Mouse (Mus musculus) thymus, postnatal 14 days (tissue): ENCODE data around the gene Vezf1.
"Not testable (repeated sequence)": the region's sequence is repeated elsewhere in the genome, so short reads cannot be mapped to it uniquely, and the experiment has no call there.

Experiments used
- DNase-seq: peaks from one replicate; pipeline ENCODE4 v3.0.0; 2021

Vezf1 gene

DNA sequence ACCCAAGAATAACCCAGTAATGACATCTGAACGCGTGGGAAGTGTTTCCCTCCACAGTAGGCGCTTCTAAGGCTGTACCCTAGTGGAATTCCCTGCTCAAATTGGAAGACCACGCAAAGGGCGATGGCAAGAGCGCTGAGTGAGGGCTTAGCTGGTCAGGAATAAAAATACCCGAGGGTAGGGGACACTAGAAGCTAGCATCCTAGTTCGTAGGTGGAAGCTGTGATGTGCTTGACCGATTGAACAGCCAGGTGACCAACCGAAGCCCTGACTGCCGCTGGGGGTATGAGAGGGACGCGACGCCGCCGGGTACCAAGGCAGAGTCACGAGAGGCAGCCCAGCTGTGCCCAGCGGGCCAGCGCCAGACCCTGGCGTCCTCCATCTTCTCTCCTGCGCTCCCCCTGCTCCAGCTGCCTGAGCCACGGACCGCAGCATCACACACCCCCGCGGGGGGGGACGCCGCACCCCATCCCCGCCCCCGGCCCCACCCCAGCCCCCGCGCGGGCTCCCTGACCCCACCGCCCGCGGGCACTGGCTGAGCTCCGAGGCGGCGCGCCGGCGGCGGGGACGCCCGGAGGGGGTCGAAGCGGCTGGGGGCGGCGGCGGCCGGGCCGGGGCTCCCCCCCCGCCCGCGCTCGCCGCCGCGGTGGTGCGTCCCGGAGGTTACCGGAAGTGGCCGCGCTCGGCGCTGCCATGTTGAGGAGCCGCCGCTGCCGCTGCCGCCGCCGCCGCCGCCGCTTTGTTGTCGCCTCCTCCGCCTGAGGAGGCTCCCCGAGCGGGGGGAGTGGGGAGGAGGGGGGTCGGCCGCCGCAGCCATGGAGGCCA lies at the start of gene Vezf1:
Gene Vezf1, plus strand, starts transcription at position 694 of the 825 bp plus-strand sequence.
- peak; percentile 89 for DNase-seq

DNA sequence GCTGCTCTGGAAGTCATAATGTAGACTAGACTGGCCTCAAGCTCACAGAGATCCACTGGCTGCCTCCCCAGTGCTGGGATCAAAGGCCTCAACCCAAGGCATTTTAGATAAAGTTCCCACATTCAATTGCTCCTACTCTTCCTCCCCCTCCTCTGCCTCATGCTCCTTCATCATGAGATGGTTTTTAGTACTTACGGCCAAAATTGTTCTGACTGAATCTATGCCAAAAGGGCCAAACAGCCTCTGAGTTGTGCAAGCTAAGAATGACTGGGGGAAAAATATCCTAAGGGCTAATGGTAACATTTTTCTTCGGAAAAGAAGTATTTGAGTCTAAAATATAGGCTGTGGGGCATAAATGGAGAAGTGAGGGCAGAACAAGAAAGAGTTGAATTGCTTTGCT lies 44.1 kb upstream of the Vezf1 start:
- DNase-seq = no peak

DNA sequence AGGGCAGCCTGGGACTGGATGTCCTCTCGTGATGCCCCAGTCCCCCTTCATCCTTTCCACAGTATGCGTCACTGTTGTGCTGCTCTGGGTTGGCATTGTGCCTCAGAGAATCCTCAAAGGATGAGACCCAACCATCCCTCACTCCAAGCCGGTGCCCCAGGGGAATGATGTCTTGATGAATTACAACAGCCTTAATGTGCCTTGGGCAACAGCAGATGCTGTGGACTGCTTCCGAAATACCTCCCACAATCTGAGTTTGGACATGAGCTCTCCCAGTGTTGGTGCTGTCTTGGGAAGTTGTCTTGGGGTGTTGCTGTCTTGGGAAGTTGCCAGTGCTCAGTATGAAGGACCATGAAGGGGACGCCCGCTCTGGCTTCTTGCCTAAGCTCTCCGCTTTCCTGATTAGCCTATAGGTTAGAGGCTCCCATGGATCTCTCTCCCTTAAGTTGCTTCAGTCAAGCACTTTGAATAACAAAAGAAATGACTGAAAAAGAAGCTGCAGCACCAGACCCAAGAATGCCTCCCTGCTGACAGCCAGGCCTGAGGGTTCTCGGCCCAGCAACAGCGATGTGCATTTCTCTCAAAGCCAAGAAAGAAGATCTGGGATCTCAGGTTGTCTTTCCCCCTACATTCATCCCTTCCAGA lies 40.6 kb upstream of the Vezf1 start:
- DNase-seq = no peak

DNA sequence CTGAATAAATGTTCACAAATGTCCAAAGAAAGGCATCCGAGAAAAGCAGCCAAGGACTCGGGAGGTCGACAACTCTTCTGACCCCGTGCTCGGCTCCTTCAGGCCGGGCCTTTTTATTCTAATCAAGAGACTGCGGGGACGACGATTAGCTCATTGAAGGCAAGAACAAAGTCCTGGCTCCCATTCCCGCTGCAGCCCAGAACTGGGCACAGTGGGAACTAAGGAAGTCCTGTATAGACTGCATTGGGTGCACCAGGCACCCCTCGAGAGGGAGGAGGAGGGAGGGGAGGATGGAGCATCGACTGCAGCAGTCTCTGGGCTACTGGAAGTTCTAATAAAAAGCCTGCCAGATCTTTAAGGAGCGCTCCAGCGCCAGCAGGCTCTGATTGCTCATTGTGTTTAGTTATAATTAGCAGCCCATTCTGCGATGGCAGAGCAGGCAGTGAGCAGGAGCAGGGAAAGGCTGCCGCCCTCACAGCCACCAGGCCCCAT lies 39.8 kb upstream of the Vezf1 start:
- no peak for DNase-seq

DNA sequence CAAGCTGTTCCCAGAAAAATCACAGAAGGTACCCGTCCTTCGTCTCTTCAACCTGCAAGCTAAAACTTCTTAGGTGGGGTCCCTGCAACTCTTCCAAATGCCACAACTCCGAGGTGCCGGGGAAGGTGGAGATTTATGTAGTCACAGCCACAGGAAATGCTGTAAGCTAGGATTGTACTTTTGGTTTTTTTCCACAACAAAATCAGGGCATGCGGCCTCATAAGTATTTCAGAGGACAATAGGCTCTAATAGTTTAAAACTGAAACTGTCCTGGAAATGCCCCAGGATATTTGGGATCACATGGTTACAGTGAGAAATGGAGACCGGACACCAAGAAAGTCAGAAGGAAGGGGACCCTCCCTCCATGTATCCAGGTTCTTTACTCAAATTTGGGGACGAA lies 37.9 kb upstream of the Vezf1 start:
- no peak for DNase-seq

DNA sequence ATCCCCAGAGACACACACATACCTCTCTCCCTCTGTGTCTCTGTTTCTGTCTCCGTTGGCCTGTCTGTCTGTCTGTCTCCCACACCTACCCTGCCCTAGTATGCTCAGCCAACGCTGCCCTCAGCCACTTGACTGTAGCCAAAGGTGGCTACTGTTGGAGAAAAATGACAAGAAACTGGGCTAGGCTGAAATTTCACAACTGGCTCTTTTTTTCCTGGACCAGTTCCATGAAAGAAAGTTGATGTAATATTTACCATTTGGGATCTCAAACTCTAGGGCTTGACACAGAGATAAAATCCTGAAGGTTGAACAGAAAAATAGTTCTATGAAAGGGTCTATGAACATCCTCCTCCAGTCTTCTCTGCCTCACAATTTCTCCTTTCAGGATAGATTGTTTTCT lies 37.2 kb upstream of the Vezf1 start:
- DNase-seq = no peak

DNA sequence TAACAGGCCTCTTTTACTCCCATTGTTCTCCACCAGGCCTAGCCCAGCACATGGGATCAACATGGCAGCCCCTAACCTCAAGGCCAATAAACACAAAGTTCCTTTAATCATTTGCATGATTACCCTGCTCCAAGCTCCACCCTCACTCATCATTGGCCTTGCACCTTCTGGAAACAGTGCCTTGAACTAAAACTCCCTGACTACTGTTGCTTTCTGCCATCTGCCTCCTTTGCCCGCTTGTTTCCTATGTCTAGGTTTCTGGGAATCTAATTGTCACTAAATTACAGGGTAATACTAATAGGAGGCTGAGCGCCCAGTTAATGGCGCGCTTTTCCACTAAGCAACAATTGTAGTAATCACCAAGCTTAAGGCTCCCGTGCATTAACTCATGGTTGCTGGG lies 36.3 kb upstream of the Vezf1 start:
- DNase-seq = no peak

DNA sequence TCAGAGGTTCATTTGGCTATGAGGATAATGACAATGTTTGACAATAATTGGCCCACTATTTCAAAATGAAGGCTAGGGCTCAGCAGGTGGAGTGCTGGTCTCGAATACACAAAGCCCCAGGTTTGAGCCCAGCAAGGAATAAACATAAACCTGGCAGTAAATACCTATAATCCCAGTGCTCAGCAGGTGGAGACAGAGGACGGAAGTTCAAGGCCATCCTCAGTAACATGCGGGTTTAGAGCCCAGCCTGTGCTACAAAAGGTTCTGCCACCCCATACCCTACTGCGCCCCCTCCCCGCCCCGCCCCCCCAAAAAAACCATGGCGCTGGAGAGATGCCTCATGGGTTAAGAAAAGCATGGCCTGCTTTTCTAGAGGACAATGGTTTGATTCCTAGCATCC lies 32.1 kb upstream of the Vezf1 start:
- DNase-seq = no peak

DNA sequence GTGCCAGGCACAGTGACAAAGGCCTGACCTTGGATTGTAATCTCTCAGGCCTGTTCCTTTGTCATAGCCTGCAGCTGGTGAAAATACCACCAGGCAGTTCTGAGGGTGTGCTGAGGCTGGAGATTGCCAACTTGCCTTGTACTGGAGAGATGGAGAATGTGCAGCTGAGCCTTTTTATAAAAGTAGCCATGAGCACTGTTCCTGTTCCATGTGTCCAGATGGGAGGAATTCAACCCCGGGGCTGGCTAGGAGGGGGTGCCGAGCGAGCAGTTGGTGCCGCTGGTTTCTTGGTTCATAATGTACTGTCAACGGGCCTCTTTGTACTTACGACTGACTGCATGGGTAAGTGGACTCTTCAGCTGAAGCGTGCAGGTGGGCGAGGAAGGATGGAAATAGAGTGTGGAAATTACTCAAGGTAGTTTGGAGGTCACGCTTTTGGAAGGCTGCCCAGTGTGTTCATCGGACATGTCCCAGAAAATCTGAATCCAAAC lies 31.3 kb upstream of the Vezf1 start:
- DNase-seq = no peak

DNA sequence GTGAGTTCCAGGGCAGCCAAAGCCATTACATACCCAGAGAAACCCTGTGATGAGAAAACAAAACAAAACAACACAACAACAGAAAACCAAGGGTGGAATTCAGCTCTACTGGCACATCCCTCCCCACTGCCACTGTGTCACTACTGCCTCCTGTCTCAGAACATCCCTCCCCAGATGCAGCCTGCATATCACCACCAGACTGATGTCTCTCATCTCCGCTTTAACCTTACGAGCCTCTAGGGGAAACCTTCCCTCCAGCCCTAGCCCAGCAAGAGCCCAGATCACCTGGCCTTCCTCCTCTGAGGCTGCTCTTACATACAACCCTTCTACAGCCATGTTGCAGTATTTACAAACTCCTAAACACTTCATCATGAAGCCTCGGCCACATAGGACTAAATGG lies 30.7 kb upstream of the Vezf1 start:
- no peak for DNase-seq

DNA sequence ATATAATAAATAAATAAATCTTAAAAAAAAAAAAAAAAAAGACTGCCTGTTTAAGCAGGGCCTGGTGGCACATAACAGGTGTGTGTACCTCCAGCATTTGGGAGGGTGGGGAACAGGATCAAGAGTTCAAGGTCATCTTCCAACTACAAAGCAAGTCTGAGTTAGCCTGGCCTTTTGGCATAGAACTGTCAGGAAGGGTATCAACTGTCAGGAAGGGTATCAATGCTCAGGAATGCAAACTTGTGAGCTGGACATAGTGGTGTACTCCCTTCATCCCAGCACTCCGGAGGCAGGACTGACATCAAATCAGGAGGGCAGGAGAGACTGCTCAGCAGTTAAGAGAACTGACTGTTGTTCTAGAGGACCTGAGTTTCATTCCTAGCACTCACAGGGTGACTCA lies 29.0 kb upstream of the Vezf1 start:
- no peak for DNase-seq

DNA sequence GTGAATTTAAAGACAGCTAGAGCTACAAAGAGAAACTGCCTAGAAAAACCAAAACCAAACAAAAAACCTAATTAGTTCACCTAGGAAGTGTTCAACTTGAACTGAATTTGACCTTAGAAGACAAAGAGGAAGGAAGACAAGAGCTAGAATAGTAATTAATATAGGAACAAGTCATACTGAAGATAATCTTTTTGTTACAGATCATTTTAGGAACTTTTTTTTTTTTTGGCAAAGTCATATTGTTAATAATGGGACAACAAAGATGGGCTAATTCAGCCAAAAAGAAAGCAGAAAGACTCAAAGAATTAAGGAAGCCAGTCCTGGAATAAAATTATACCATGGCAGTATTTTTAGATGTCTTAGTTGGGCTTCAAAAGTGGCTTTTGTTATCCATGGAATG lies 23.8 kb upstream of the Vezf1 start:
- no peak for DNase-seq

DNA sequence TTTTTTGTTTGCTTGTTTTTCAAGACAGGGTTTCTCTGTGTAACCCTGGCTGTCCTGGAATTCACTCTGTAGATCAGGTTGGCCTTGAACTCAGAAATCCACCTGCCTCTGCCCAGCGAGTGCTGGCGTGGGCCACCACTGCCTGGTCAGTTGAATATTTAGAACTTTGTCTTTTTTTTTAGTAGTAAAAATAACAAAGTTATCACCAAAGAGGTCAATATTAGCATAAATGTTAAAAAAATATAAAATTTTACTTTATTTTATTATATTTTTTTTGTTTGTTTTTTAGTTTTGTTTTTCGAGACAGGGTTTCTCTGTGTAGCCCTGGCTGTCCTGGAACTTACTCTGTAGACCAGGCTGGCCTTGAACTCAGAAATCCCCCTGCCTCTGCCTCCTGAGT lies 22.9 kb upstream of the Vezf1 start:
- DNase-seq = not testable (repeated sequence)

DNA sequence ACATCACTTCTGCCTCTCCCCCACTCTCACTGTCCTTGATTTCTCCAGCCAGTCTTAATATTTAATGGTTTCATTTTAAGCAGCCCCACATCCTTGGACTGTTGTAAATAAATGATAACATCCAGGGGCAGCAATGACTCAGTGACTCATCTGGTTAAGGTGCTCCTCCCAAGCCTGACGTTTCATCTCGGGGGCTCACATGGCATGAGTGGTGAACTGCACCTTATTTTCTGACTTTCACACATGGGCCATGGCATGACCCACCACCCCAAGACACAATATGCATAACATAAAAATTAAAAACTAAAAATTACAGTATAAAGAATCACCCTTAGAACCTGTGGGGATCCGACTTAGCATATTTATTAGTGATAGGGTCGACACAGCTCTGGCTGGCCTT lies 22.2 kb upstream of the Vezf1 start:
- DNase-seq = peak; percentile 11

DNA sequence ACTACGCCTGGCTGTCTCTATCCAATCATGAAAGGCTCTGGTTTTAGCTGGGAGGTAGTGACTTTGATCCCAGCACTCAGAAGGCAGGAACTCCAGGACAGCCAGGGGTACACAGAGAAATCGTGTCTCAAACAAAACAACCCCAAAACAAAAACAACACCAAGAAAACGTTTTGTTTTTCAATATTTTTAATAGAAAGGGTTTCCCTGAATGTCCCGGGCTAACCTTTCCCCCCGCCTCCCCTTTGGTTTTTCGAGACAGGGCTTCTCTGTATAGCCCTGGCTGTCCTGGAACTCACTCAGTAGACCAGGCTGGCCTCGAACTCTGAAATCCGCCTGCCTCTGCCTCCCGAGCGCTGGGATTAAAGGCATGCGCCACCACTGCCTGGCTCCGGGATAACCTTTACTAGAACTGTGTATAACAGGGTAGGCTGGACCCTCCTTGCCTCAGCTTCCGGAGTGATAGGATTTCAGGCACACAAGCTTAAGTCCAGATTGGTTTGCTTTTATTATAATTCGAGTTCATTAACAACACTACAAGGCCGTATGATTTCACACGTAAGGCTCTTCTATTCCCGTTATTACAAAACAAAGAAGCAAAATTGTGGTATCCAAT lies 21.6 kb upstream of the Vezf1 start:
- peak; percentile 24 for DNase-seq

DNA sequence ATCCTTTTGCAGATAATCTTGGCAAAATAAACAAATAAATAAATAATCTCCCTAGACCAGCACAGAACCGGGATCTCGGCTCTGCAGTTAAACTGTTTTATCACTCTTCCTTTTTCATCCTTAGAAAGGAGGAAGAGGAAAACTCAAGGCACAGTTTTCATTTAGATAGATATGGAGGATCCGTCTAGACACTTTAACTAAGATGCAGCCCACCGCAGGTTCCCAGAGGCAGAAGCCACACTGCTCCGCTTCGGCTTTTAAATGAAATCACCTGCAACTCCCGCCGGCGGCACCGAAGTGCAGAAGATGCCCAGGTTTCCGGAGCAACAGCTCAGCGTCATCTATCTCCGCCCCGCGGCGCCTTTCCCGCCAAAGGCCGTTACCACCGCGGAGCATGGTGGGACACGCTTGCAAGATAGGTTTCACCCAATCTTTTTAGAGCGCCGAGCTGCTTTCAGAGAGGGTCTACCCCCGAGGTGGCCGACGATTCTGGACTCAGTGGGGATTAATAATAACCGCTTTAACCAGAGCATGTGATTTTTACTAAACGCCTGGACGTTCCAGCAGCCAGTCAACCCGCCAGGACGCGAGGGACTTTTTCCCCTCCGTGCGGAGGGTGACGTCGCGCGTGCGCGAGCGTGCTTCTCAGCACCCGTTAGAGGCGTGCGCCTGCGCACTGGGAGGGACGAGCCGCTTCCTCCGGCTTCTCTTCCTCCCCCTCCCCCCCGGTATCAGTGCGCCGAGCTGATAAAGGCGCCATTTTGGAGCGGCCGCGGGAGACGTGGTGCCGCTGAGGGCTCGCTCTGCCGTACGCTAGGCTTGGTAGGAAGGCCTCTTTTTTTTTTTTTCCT lies 20.9 kb upstream of the Vezf1 start, which contains the start of gene Srsf1:
Gene Srsf1, plus strand, starts transcription at position 430 of the 851 bp plus-strand sequence.
- DNase-seq = peak; percentile 99

DNA sequence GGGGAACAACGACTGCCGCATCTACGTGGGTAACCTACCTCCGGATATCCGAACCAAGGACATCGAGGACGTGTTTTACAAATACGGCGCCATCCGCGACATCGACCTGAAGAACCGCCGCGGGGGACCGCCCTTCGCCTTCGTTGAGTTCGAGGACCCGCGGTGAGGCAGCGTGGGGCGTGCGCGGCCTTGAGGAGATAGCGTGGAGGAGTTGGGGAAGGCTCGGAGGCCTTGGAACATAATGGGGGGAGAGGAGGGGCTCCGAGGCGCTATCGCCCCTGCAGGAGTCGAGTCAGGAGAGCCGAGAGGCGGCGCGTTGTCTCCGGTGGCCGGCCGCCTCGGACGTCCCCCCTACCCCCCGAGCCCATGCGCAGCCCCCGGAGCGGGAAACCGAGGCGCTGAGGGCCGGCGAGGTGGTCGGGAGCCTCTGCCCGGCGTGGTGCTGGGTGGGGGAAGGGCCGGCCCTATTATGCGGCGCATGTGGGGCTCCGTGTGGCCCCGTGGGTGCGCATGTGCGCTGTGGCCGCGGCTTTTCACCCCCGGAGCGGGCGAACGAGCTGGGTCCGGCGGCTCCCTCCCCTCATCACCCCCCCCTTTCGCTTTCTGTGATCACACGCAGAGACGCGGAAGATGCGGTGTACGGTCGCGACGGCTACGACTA lies 20.1 kb upstream of the Vezf1 start:
- DNase-seq = peak; percentile 77

DNA sequence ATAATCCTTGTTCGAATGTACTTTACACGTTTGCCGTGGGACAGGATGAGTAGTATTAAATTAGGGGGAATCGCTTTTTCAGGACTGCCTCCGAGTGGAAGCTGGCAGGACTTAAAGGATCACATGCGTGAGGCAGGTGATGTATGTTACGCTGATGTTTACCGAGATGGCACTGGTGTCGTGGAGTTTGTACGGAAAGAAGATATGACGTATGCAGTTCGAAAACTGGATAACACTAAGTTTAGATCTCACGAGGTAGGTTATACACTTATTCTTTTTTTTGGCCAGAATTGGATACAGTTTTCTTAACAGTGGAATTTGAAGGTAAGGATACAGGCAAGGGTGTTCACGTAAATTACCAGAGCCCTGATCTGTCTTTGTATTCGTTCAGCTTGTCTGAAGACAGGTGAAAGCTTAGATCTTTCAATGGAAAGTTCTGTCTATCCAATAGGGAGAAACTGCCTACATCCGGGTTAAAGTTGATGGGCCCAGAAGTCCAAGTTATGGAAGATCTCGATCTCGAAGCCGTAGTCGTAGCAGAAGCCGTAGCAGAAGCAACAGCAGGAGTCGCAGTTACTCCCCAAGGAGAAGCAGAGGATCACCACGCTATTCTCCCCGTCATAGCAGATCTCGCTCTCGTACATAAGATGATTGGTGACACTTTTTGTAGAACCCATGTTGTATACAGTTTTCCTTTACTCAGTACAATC lies 19.0 kb upstream of the Vezf1 start:
- peak; percentile 21 for DNase-seq

DNA sequence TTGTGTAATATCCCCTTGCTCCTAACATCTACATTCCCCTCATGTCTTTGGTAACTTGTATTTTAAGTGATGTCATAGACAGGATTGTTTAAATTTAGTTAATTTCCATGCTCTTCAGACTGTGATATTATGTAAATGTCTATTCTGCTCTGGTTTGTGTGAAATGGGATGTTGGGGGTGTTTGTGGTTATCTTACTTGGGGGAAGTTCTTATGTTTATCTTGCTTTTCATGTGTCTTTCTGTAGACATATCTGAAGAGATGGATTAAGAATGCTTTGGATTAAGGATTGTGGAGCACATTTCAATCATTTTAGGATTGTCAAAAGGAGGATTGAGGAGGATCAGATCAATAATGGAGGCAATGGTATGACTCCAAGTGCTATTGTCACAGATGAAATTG lies 18.3 kb upstream of the Vezf1 start:
- no peak for DNase-seq

DNA sequence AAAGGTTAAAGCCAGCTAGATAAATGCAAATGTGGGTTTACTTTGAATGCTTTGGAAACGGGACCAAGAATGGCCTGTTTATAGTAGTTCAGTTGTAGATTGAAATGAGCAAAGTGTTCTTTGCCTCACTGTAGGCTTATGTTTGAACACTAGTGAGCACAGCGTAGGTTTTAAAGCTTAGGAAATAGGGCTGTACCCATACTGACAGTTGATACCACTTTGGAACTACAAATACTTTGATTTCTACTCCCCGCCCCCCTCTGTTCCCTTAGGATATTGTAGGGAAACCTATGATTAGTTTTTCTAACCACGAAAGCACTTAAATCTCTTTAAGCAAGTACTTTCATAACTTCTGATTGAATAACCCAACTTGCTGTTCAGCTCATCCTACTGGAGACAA lies 15.4 kb upstream of the Vezf1 start:
- no peak for DNase-seq

DNA sequence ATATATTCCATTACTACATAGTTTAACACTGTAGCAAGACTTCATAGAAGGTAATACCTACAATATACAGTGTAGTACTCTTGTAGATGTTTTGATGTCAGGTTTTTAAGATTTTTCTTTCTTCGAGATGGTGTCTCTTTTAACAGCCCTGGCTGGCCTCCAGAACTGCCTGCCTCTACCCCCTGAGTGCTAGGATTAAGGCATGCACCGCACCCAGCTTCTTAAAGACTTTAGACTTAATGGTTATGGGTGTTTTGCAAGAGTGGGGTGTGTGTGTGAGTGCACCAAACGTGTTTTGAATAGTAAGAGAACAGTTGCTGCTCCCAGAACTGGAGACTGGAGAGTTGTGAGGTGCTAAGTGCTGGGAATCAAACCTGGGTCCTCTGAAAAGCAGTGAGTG lies 14.3 kb upstream of the Vezf1 start:
- DNase-seq = no peak

DNA sequence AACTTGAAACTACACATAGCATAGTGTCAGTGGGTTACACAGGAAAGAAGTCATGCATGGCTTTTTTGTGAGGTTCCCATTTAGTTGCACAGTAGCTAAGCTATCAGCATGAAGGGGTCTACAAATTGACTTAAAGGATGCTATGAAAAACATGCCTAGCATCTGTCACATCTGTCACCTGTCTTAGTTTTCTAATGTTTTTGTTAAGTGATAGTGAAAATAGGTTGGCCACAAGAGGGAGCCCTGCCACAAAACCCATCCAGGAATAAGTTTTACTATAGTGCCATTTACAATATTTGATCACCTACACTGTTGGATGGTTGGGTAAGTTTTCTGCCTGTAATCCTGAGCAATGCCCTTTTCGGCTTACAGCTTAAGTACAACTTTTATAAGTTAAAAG lies 13.5 kb upstream of the Vezf1 start:
- DNase-seq = peak; percentile 74
